Comparison of ENCODE assay signal across 24 mouse cellular contexts in genomic region chr16:91652191-91652590, GRCm38 (mm10).
"Had no signal": no experiment of that assay in that cellular context is flagged by ENCODE, and none has a peak within 500 bp of the region (broad histone marks: within the 10 kb centered on the region; RNA-seq: fewer than 3 reads in every experiment).

No protein-coding gene starts in this region.

- DNase-seq: gastrocnemius, postnatal 14 days; gastrocnemius, postnatal 36 days; heart, adult 18-20 months; heart, postnatal 10 days; heart, postnatal 36 days; kidney, adult 11 months; kidney, adult 2 months; kidney, adult 9 months; kidney, postnatal 14 days; kidney, postnatal 36 days; layer of hippocampus, adult 9-11 months; layer of hippocampus, postnatal 36 days; left cerebral cortex, postnatal 4 days had no signal

- H3K4me2 ChIP-seq: heart, embryonic 12.5 days; hindbrain, embryonic 13.5 days; hindbrain, embryonic 15.5 days; intestine, embryonic 15.5 days; kidney, embryonic 15.5 days; limb, embryonic 13.5 days; limb, embryonic 15.5 days; liver, embryonic 12.5 days had no signal

- H3K27ac ChIP-seq: hindbrain, embryonic 13.5 days; hindbrain, embryonic 15.5 days; hindbrain, postnatal 0 days; intestine, embryonic 15.5 days; kidney, embryonic 15.5 days; kidney, postnatal 0 days; limb, embryonic 13.5 days; limb, embryonic 15.5 days; liver, embryonic 12.5 days; liver, embryonic 14.5 days had no signal

- H3K27me3 ChIP-seq: heart, embryonic 12.5 days; hindbrain, embryonic 13.5 days; hindbrain, embryonic 15.5 days; intestine, embryonic 15.5 days; kidney, embryonic 15.5 days; limb, embryonic 13.5 days; limb, embryonic 15.5 days; liver, embryonic 12.5 days had no signal

- H3K9me3 ChIP-seq: heart, embryonic 12.5 days; hindbrain, embryonic 13.5 days; hindbrain, embryonic 15.5 days; intestine, embryonic 15.5 days; kidney, embryonic 15.5 days; limb, embryonic 13.5 days; limb, embryonic 15.5 days; liver, embryonic 12.5 days had no signal

- H3K9ac ChIP-seq: heart, embryonic 12.5 days; hindbrain, embryonic 13.5 days; hindbrain, embryonic 15.5 days; intestine, embryonic 15.5 days; kidney, embryonic 15.5 days; limb, embryonic 13.5 days; limb, embryonic 15.5 days; liver, embryonic 12.5 days; liver, embryonic 14.5 days had no signal

- ATAC-seq: hindbrain, postnatal 0 days; intestine, embryonic 15.5 days; liver, embryonic 12.5 days had no signal

- H3K4me3 ChIP-seq: heart, embryonic 12.5 days; hindbrain, embryonic 13.5 days; hindbrain, embryonic 15.5 days; intestine, embryonic 15.5 days; kidney, embryonic 15.5 days; limb, embryonic 13.5 days; limb, embryonic 15.5 days; liver, embryonic 12.5 days had no signal
